Mouse (Mus musculus) thymus, postnatal 14 days (tissue): ENCODE measurements around the gene Olfr784.
"Not testable (repeated sequence)": the region's sequence is repeated elsewhere in the genome, so short reads cannot be mapped to it uniquely, and the experiment has no call there.

ENCODE experiments used
- DNase-seq: peaks from one replicate; pipeline ENCODE4 v3.0.0; 2021

Olfr784 gene

DNA sequence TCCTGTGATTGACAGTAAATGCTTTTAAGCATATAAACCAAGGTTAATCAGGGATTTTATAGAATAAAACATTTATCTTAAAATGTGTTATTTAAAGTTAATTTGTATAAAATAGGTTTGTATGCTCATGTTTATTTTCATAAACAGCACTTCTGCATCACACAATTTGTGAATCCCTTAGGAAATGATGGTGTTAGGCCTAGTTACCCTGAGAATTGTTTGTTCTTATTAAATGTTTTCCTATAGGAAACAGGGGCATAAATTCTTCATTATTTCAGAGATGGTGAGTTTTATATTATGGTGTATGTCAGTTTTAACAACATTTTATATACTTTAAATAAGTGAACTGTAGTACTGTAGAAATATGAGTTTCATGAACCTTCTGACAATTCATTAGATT, at the start of gene Olfr784:
Gene Olfr784, plus strand, starts transcription at position 301 of the 400 bp plus-strand sequence.
- DNase-seq: no peak

DNA sequence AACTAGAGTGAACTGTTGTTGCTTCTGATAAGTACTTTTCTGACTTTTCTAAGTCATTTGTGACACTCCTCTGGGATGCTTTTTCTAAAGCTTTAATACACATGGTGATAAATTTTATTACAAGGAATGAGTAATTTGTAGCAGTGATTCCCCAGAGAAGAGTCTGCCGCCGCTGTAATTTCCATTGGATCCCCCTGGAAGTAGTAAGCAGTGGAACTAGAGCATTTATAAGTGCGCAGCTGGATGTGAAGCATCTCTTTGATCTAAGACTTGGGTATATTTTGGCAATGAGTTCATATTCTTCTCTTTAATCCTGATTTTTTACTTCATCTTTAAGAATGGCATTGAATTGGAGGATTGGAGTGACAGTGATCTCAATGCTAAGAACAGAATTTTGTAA, 35.3 kb upstream of the Olfr784 start, which contains the start of gene Olfr782:
Gene Olfr782, plus strand, starts transcription at position 301 of the 400 bp plus-strand sequence.
- DNase-seq: no peak

DNA sequence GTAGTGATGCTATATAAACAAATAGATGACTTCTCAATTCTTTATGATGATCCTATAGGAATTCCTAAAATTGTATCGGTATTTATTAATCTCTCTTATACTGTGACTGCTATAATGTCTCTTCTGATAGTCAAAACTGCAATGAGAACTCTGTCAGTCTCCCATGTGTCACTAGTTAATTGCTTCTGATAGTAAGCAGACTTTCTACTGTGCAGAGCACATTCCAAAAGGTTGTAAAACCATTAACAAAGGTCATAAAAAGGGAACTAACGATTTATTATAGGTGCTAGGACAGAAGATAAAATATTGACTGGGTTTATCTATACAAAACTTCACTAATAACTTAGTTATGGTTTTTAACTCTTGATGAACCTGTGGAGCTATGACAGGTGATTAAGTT, 31.4 kb upstream of the Olfr784 start:
- DNase-seq: not testable (repeated sequence)

- DNase-seq: not testable (repeated sequence)
Observed at GRCm38 (mm10) chr10:129356496-129356895, 27.4 kb upstream of the Olfr784 start.

DNA sequence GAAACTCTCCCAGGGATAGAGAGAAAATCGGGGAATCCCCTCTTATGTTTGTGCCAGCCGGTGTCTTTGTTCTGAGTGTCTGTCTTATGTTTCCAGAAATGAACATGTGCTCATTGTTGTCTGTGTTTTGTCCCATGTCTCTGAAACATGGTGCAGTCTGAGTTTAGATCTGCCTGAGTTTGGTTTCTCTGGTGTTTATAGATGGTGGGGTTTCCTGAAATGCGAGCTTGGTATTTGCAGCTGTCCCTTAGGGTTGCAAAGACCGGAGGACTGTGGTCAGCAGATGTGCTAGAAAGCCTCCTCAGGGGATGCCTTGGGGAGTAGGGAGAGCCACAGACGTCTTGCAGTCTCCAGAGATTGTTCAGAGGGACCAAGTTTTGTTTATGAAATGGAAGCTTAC, 26.6 kb upstream of the Olfr784 start:
- DNase-seq: no peak

GRCm38 (mm10) chr10:129374051-129374450, 9.8 kb upstream of the Olfr784 start:
- DNase-seq: not testable (repeated sequence)

- DNase-seq: no peak
Observed at GRCm38 (mm10) chr10:129400892-129401291, 17.0 kb downstream of the Olfr784 start.

- DNase-seq: no peak
Observed at GRCm38 (mm10) chr10:129405126-129405525, 21.2 kb downstream of the Olfr784 start, which contains the start of gene Olfr785. Gene Olfr785, plus strand, starts transcription at chr10:129405426.

DNA sequence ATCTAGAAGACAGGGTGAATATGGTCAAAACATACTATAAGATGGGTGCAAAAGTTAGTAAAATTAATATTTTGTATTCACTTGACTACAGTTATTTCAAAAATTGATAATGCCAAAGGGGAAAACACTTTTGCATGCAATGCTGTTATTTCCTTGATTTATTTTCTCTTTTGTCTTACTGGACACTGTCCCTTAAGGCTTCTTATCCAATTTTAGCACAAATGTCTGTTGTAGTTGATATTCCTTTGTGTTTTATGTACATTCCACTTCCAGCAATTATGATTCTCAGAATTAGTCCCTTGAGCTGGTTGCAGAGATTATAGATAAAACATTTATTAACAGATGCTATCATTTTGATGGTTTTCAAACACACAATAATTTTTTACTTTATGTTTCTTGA, 43.1 kb downstream of the Olfr784 start, which contains the start of gene Olfr786:
Gene Olfr786, plus strand, starts transcription at position 301 of the 400 bp plus-strand sequence.
- no peak for DNase-seq
